Mouse (Mus musculus): ENCODE results near the gene Gm17428. TPM values are rescaled to one million over a fixed set of nuclear protein-coding genes. Genes with fewer than 3 reads are reported as not detected.

Gene Gm17428
- polyA plus RNA-seq (2015; fragmentation: Nextera tagmentation; extraction: Ambion mirVana): not detected in 2 replicates

- Histone ChIP-seq H3K36me3 (ENCODE audit: insufficient read depth, low read length) (no peaks in the 10 kb centered on the region), H3K4me3 (ENCODE audit: low read depth, low read length) (no peak within 1 kb of the TSS), H3K4me1 (ENCODE audit: insufficient read depth, low read depth, low read length) (no peaks in the 10 kb centered on the region), H3K9me3 (ENCODE audit: low read length) (no peaks in the 10 kb centered on the region), H3K27me3 (replicated peaks; ENCODE audit: insufficient read depth, low read length) (no peaks in the 10 kb centered on the region), H3K9ac (replicated peaks; ENCODE audit: low read depth) (no peak within 1 kb of the TSS), H3K4me2 (replicated peaks; ENCODE audit: low read depth, low read length) (no peak within 1 kb of the TSS), H3K27ac (ENCODE audit: low read length) (no peak within 1 kb of the TSS)
- ATAC-seq (no peak), DNase-seq (ENCODE audit: low spot score) (no peak)
- TF ChIP-seq EP300 (IDR thresholded peaks at IDR 0.05) (no peak), CTCF (IDR thresholded peaks at IDR 0.05) (no peak)
- 50% methylated on average over 1 of the region's 1 CpGs for WGBS
Observed at GRCm38 (mm10) chr14:54976633-54977032, at the start of gene Gm17428. Gm17428 (plus strand) TSS chr14:54976933.

DNA sequence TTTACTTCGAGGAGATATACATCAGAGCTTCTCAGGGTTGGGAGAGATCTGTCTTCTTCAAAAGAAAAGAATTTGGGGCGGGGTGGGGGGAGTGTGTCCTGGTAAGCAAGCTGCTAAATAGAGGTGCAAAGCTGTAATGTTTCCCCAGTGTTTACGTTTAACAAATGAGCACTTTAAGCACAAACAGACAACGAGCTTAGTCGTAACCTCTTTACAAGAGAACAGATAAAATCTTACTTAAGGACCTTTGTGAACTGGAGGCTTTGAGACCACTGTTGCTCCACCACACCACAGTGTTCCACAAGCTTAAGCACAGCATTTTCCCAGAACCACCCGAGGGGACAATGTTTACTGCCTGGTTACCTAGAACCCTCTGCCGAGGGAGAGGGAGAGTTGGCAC, 49.4 kb upstream of the Gm17428 start:
- peak overlapping the region; percentile 52; the same call in 1 of the 2 replicates for H3K4me3 ChIP-seq (ENCODE audit: low read depth, low read length)
- peak overlapping the region; percentile 37; the same call in 1 of the 2 replicates for H3K9ac ChIP-seq (replicated peaks; ENCODE audit: low read depth)
- H3K4me2 ChIP-seq (replicated peaks; ENCODE audit: low read depth, low read length): peak overlapping the region; percentile 90
- 22% methylated on average over 7 of the region's 7 CpGs for WGBS
- H3K27me3 ChIP-seq (replicated peaks; ENCODE audit: insufficient read depth, low read length): 0 out of 2 replicates have a peak, but pooled peaks cover 5% of the 10 kb centered on the region
- no peaks in the 10 kb centered on the region for H3K36me3 ChIP-seq (ENCODE audit: insufficient read depth, low read length)
- no peaks in the 10 kb centered on the region for H3K9me3 ChIP-seq (ENCODE audit: low read length)
- no peaks in the 10 kb centered on the region; the same call in 1 of the 2 replicates for H3K4me1 ChIP-seq (ENCODE audit: insufficient read depth, low read depth, low read length)
- DNase-seq (ENCODE audit: low spot score) (peak; percentile 22), ATAC-seq (no peak)
- TF ChIP-seq CTCF (IDR thresholded peaks at IDR 0.05): no peak
- no peak for TF ChIP-seq EP300 (IDR thresholded peaks at IDR 0.05)
- 0 out of 2 replicates have a peak overlapping the region, but pooled peaks have one; percentile 72 for H3K27ac ChIP-seq (ENCODE audit: low read length)

DNA sequence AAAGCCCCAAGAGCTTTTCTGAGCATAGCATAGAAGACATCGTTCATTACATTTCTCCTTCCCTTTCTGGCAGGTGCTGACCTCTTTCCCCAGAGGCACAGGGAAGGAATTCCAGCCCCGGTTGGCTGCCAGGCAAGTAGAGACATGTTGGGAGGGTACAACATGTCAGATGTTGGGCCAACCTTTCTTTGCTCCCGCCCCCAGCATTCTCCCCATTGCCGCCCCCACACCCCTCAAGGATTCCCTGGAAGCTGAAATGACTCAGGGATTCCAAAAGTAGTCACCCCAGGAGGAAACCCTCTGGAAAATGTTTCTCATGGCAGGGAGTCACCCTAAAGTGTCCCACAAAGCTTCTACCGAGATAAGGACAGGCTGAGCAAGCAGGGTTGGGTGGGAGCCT, 46.9 kb upstream of the Gm17428 start:
- Histone ChIP-seq H3K36me3 (ENCODE audit: insufficient read depth, low read length) (no peaks in the 10 kb centered on the region), H3K27ac (ENCODE audit: low read length) (no peak overlapping the region), H3K4me1 (ENCODE audit: insufficient read depth, low read depth, low read length) (no peaks in the 10 kb centered on the region; the same call in 1 of the 2 replicates), H3K9ac (replicated peaks; ENCODE audit: low read depth) (no peak overlapping the region), H3K4me2 (replicated peaks; ENCODE audit: low read depth, low read length) (no peak overlapping the region), H3K4me3 (ENCODE audit: low read depth, low read length) (no peak overlapping the region), H3K9me3 (ENCODE audit: low read length) (no peaks in the 10 kb centered on the region), H3K27me3 (replicated peaks; ENCODE audit: insufficient read depth, low read length) (0 out of 2 replicates have a peak, but pooled peaks cover 3% of the 10 kb centered on the region)
- ATAC-seq (no peak), DNase-seq (ENCODE audit: low spot score) (no peak)
- TF ChIP-seq CTCF (IDR thresholded peaks at IDR 0.05) (no peak), EP300 (IDR thresholded peaks at IDR 0.05) (no peak)
- 61% methylated on average over 5 of the region's 5 CpGs for WGBS

GRCm38 (mm10) chr14:54930431-54930830, 46.3 kb upstream of the Gm17428 start:
- no peaks in the 10 kb centered on the region for H3K27me3 ChIP-seq (replicated peaks; ENCODE audit: insufficient read depth, low read length)
- ATAC-seq (no peak), DNase-seq (ENCODE audit: low spot score) (no peak)
- H3K9me3 ChIP-seq (ENCODE audit: low read length): no peaks in the 10 kb centered on the region
- H3K9ac ChIP-seq (replicated peaks; ENCODE audit: low read depth): no peak overlapping the region
- H3K4me2 ChIP-seq (replicated peaks; ENCODE audit: low read depth, low read length): no peak overlapping the region
- H3K4me1 ChIP-seq (ENCODE audit: insufficient read depth, low read depth, low read length): no peaks in the 10 kb centered on the region
- no peak overlapping the region for H3K27ac ChIP-seq (ENCODE audit: low read length)
- TF ChIP-seq CTCF (IDR thresholded peaks at IDR 0.05) (no peak), EP300 (IDR thresholded peaks at IDR 0.05) (no peak)
- H3K36me3 ChIP-seq (ENCODE audit: insufficient read depth, low read length): no peaks in the 10 kb centered on the region
- no peak overlapping the region for H3K4me3 ChIP-seq (ENCODE audit: low read depth, low read length)
- WGBS: 15% methylated on average over 2 of the region's 2 CpGs

- H3K9me3 ChIP-seq (ENCODE audit: low read length): no peaks in the 10 kb centered on the region
- no peak within 1 kb of the TSS for H3K9ac ChIP-seq (replicated peaks; ENCODE audit: low read depth)
- DNase-seq (ENCODE audit: low spot score) (no peak), ATAC-seq (no peak)
- H3K27me3 ChIP-seq (replicated peaks; ENCODE audit: insufficient read depth, low read length): no peaks in the 10 kb centered on the region
- H3K4me1 ChIP-seq (ENCODE audit: insufficient read depth, low read depth, low read length): no peaks in the 10 kb centered on the region
- H3K36me3 ChIP-seq (ENCODE audit: insufficient read depth, low read length): no peaks in the 10 kb centered on the region
- 27% methylated on average over 6 of the region's 6 CpGs for WGBS
- TF ChIP-seq EP300 (IDR thresholded peaks at IDR 0.05) (no peak), CTCF (IDR thresholded peaks at IDR 0.05) (no peak)
- no peak within 1 kb of the TSS for H3K27ac ChIP-seq (ENCODE audit: low read length)
- H3K4me3 ChIP-seq (ENCODE audit: low read depth, low read length): no peak within 1 kb of the TSS
- H3K4me2 ChIP-seq (replicated peaks; ENCODE audit: low read depth, low read length): no peak within 1 kb of the TSS
Observed at GRCm38 (mm10) chr14:54932645-54933150, 44.0 kb upstream of the Gm17428 start, which contains the start of gene Il25. Il25 (plus strand) TSS chr14:54932695.

DNA sequence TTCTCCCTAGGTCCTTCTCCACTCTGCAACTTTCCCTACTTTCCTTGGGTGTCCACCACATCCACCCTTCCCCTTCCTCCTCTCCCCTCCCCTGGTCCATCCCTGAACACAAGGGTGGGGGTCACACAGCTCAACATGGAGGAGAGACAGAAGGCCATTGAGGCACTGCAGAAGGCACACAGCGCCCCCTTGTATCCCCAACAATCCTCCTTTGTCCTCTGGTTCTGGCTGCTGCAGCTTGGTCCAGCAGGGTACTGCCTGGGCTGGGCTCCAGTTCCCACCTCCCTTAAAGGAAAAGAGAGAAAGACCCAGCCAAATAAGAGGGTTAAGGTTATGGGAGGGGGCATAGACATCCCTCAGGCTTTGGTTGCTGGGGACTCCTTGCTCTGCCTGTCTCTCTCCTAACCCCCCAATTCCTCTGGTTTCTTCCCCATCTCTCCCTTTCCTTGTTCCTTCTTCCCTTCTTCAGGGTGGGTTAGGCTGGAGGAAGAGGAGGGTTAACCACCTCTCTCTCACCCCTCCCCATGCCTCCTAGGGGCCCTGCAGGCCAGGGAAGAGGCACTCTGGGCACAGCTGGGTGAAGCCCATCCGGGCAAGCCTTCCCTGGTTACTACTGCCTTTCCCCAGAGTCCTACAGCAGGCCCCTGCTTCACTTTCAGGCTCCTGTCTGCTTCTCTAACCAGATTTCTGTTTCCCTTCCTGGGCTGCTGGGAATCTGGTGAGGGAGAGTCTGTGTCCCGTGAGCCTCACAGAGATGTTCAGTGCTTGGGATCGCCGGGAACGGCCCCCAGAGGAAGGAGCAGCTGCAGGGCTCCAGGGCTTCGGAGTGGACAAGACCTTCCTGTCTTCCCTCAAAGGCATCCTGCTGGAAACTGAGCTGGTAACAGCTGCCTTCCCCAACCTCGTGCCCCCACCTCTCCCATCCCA, 40.6 kb upstream of the Gm17428 start, which contains the start of gene Cmtm5:
TSS of gene Cmtm5 (plus strand) at position 358 of the 927 bp plus-strand sequence.
- no peak for DNase-seq (ENCODE audit: low spot score)
- Histone ChIP-seq H3K4me1 (ENCODE audit: insufficient read depth, low read depth, low read length) (no peaks in the 10 kb centered on the region), H3K27me3 (replicated peaks; ENCODE audit: insufficient read depth, low read length) (no peaks in the 10 kb centered on the region), H3K9me3 (ENCODE audit: low read length) (no peaks in the 10 kb centered on the region), H3K4me3 (ENCODE audit: low read depth, low read length) (no peak within 1 kb of the TSS), H3K27ac (ENCODE audit: low read length) (no peak within 1 kb of the TSS), H3K9ac (replicated peaks; ENCODE audit: low read depth) (no peak within 1 kb of the TSS), H3K4me2 (replicated peaks; ENCODE audit: low read depth, low read length) (no peak within 1 kb of the TSS), H3K36me3 (ENCODE audit: insufficient read depth, low read length) (no peaks in the 10 kb centered on the region)
- TF ChIP-seq CTCF (IDR thresholded peaks at IDR 0.05) (0 out of 2 replicates have a peak, but pooled peaks have one; percentile 12), EP300 (IDR thresholded peaks at IDR 0.05) (no peak)
- 30% methylated on average over 8 of the region's 8 CpGs for WGBS
- ATAC-seq: no peak
